Mouse (Mus musculus) mature B cell (primary cell): ENCODE measurements around the gene Bspry.
"Not testable (repeated sequence)": the region's sequence is repeated elsewhere in the genome, so short reads cannot be mapped to it uniquely, and the experiment has no call there.

Experiments used
- in situ Hi-C: fragments of 300-500 bp; cut with MboI; formaldehyde crosslinking; loops from 2 replicates; pipeline ENCODE4 v1.14.3; 2019

Bspry gene

DNA sequence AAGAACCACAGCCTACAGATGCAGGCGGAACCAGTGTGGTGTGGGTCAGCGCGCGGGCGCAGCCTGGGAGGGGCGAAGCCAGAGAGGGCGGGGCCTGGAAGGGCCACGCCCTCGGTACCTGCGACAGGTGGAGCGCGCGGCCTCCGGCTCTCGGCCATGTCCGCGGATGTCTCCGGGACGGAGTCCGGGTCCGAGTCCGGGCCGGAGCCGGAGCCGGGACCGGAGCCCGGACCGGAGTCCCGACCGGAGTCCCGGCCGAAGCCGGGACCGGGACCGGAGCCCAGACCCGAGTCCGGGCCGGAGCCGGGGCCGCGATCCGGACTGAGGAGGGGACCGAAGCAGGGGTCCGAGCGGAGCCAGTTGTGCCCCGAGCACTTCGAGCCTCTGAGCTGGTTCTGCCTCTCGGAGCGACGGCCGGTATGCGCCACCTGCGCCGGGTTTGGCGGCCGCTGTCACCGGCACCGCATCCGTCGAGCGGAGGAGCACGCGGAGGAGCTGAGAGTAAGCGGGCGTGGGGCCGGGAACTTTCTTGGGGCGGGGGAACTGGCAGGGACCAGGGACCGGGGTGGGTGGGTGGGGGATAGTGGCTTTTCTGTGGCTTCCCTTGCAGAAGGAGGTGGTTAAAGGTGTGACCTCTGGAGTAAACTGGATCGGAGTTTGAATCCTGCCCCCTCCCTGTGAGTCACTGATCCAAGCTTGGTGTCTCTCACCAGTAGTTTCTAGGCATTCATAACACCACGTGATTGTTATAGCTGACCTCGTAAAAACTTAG is at the start of gene Bspry:
Bspry (plus strand) TSS at position 117 of the 772 bp plus-strand sequence.
- in situ Hi-C loops, result loop anchor here (5.0 kb wide), 1 partner anchor 37 kb away; the partner anchor contains the start of gene Alad

- in situ Hi-C loops, result no loop called here
Measured at GRCm38 (mm10) chr4:62430678-62431077, 49.2 kb upstream of the Bspry start.

DNA sequence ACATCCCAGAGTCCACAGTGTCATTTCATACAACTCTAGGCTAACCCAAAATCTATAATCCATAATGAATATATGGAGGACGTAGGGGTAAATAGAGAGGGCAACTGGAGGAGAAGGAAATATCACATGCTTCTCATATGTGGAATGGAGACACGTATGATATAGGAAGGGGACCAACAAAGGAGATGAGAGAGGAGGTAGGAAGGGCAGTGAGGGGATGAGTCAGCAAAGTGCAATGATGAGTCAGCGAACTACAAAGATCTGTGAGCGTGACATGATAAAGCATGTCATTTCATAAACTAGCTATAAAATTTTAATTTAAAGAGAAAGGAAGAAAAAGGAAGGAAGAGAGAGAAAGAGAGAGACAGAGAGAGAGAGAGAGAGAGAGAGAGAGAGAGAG is 48.3 kb upstream of the Bspry start:
- in situ Hi-C loops, result no loop called here

GRCm38 (mm10) chr4:62433939-62434870 is 45.6 kb upstream of the Bspry start:
- in situ Hi-C loops, result no loop called here

DNA sequence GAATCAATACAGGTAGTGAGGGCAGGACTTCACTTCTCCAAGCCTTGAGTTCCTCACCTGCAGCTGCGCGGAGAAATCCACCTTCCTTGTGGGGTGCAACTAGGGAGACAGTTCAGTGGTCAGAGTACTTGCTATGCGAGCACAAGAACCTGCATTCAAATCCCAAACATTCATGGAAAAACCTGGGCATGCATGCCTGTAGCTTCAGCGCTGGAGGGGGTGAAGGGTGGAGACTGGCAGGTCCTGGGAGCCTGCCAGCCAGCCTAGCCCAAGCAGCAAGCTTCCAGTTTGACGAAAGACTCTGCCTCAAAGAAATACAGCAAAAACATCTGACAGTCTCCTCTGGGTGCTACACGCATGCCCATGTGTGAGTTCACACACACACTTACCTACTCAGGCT is 44.8 kb upstream of the Bspry start, which contains the start of gene Rnf183:
Rnf183 (minus strand) TSS at position 172 of the 400 bp plus-strand sequence.
- in situ Hi-C loops, result no loop called here

DNA sequence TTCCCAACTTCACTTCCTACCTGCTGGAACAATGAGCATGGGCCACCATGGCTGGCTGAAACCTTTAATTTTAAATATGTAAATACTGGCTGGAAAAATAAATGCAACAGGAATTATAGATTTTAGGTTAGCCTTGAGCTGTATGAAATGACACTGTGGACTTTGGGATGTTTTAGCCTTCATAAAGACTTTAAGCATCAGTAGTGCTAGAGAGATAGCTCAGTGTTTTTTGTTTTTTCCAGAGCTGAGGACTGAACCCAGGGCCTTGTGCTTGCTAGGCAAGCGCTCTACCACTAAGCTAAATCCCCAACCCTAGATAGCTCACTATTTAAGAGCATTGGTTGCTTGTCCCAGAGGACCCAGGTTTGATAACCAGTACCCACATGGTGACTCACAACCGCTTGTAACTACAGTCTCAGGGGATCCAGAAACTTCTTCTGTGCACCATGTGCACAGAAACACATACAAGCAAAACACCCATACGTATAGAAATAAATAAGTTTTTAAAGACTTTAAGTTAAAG is 42.5 kb upstream of the Bspry start:
- in situ Hi-C loops, result no loop called here

DNA sequence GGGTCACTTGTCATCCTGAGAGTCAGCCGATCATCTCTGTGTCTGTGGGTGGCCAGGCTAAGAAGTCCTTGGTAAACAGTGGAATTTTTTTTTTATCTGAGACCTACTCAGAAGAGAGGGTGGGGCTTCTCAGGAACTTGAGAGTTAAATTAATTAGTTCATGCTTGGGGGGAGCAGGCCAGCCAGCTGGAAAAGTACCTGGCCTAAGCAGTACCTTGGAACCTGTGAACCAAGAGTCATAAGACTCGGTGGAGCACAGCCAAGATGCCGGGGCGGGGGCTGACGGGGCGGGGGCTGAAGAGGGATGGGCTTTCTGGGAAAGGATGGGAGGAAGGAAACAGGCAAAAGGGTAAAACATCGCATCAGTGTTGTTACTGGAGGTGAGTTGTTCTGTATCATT is 42.0 kb upstream of the Bspry start:
- in situ Hi-C loops, result no loop called here

DNA sequence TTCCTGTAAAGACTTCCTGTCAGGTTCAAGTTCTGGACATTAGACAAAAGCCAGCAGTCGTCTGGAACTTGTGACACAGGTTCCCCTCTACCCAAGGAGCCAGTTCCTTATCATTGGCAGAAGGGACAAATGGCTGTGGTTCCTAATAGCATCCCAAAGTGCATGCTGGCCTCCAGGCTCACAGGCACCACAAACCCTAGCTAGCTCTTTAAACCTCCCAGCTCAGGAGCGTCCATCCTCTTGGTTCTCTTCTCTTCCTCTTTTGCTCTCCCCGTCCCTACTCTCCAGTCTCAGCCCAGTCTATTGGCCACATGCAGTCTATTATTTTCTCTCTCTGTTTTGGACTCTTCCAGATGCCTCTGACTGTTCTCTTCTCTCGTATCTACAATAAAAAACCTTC is 40.1 kb upstream of the Bspry start:
- in situ Hi-C loops, result no loop called here

GRCm38 (mm10) chr4:62440544-62440943 is 39.3 kb upstream of the Bspry start:
- in situ Hi-C loops, result no loop called here

DNA sequence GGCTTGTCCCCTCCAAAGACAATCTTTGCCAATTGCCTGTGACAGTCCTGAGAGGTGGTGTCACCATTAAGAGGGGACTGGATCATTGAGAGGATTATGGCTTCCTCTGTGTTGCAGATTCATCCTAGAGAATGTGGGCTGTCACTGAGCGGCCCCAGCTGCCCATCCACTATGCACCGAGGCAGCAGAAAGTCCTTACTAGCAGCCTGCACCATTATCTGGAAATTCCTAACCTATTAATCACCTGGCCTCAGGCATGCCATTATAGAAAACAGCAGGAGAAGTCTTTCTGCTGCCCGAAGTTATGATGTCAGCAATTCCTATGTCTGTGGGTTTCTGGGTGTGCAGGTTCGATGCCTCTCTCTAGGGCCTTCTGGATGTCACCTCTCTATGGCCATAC is 38.9 kb upstream of the Bspry start:
- in situ Hi-C loops, result no loop called here

GRCm38 (mm10) chr4:62454995-62455394 is 24.9 kb upstream of the Bspry start:
- in situ Hi-C loops, result no loop called here

- in situ Hi-C loops, result no loop called here
Measured at GRCm38 (mm10) chr4:62459081-62459480, 20.8 kb upstream of the Bspry start.

DNA sequence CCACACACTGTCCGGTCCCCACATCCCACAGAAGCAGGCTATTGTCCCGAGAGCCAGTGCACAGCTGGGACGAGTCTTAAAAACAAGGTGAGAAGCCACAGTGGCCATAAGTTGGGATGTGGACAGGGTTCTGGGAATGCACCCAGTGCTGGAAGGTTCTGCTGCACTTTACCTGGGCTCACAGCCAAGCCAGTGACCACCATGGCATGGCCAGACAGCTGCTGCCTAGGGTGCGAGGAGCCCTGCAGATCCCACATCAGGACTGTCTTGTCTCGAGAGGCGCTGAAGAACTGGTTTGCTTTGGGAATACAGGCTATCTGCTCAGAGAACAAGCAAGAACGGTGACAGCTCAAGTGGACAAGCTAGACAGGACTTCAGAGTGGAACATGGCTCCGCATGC is 19.5 kb upstream of the Bspry start:
- in situ Hi-C loops, result no loop called here

- in situ Hi-C loops, result no loop called here
Measured at GRCm38 (mm10) chr4:62463124-62463523, 16.7 kb upstream of the Bspry start.

DNA sequence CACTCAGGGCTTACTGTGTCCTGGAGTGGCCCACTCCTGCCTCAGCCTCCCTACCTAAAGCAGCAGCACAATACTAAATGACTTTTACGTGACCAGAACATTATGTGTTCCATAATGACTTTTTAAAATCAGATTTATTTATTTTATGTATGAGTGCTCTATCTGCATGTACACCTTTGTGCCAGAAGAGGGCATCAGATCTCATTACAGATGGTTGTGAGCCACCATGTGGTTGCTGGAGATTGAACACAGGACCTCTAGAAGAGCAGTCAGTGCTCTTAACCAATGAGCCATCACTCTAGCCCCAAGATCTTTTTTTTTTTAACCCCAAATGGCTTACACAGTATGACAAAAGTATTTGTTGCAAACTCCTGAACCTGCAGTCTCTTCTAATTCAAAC is 11.7 kb upstream of the Bspry start:
- in situ Hi-C loops, result no loop called here

- in situ Hi-C loops, result no loop called here
Measured at GRCm38 (mm10) chr4:62470598-62471051, 9.2 kb upstream of the Bspry start, which contains the start of gene Wdr31. Gene Wdr31, minus strand, starts transcription at chr4:62470896.

GRCm38 (mm10) chr4:62472071-62472470 is 7.8 kb upstream of the Bspry start:
- in situ Hi-C loops, result no loop called here

DNA sequence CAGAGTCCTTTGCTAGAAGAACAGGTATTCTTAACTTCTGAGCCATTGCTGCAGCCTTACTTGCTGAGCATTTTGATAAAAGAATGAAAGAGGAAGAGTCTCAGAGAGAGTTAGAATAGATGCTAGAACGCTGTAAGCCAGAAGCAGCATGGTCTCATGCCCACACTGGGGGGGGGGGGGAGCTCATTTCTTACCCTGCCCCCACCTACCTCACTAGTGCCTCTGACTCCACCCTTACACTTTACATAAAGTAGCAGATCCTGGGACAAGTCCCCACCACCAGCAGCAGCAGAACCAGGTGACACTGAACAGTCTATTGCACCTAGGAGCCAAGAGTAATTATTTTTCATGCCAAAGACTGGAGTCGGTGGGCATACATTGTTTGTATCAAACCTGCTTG is 4.7 kb upstream of the Bspry start:
- in situ Hi-C loops, result no loop called here

DNA sequence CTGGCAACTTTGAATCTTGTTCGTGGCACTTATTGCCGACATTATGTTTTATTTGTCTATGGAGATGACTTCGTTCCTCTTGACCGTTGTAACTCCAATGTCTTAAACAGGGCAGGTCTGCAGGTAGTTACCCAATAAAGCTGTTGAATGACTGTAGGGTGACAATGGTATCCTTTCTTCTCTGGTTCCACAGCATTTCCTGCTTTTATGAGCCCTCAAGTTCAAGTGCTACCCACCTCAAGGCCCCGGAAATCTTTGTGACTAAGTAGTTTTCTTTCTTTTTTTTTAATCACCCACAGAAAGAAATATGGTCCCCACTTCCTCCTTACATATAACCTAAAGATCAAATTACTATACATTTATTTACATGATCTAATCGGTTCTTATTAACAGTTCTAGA is 4.1 kb upstream of the Bspry start:
- in situ Hi-C loops, result no loop called here

DNA sequence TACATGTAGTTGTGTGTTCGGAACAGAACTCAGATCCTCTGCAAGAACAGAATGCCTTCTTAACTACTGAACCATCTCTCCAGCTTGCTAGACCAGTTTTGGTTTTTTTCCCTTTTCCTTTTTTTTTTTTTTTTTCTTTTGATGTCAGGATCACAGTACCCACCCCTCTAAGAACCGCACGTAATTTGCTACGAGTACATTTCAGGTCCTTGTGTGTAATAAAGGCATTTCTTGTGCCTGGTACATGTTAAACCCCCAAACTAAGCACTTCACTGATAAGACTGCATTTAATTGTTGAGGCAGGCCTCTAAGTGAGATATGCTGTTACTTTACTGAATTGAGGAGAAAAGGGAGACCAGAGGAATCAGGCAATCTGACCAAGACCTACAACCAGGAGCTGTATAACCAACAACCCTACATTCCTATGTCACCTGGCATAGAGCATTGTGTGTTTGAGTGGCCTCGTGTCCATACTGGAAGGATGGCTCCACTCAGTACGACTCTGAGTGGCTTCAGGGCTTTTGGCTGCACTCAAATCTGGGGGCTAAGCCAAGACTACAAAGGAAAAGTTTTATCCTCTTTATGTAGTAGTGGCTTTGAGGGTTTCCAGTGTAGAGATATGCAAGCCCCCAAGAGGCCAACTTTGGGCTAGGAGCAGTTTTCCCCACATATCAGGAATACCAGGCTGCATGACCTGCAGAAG is 2.2 kb upstream of the Bspry start:
- in situ Hi-C loops, result no loop called here

- in situ Hi-C loops, result not testable (repeated sequence)
Measured at GRCm38 (mm10) chr4:62479593-62479936, 288 bp upstream of the Bspry start.
